Mouse (Mus musculus) lung, postnatal 0 days (tissue): ENCODE data around the gene Mthfr.

Experiments
- CTCF ChIP-seq: IDR thresholded peaks from 2 replicates; pipeline ENCODE4 v1.5.1; 2016; ENCODE audit warnings: antibody characterized with exemption, mild to moderate bottlenecking
- EP300 ChIP-seq: IDR thresholded peaks from 2 replicates; pipeline ENCODE4 v1.6.1; 2016; ENCODE audit warnings: antibody characterized with exemption, mild to moderate bottlenecking, control low read depth

DNA sequence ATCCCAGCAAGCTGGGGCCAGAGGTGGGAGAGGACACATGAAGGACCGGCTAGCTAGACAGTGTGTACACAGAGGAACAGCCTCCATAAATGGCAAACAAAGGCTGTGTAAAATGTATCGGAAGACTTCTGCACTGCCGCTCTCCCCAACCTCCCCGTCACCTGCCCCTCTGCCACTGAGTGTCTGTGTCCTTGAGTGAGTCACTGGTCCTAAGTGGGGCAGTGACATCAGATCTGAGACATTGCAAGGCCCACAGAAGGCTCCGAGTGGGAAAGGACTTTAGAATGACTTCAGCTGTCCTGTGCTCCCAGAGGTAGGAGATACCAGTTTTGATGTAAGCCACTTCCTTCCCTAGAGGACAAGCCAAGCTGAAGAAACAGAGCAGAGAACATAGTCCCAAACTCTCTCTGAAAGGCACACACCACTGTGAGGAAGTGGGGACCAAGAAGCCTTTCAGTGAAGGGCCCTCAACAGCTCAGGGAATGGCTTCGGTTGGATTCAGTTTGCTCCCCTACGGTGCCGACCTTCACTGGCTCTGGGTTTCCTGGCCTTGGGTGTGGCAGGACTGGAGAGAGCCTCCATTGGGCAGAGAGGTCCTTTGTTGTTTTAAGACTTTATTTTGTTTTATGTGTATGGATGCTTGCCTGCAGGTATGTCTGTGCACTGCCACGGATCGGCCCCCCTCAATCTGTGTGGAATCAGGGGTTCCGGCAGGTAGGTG is 53.8 kb downstream of the Mthfr start:
- TF ChIP-seq EP300: no peak
- no peak for TF ChIP-seq CTCF
